Mouse (Mus musculus) stomach, embryonic 14.5 days (tissue): ENCODE measurements around the gene Shf. TPM values are rescaled to one million over a fixed set of nuclear protein-coding genes. Genes with fewer than 3 reads are reported as not detected.

ENCODE experiments used
- ATAC-seq: fragments of 200-750 bp; cut with Nextera tagmentation; 2 replicates; pipeline ENCODE4 v1.8.0; 2017; ENCODE audit warnings: low read depth, moderate TSS enrichment; ENCODE audit not compliant: insufficient number of reproducible peaks, insufficient read depth, low FRiP score
- H3K27ac ChIP-seq: fragments of 300-500 bp; sonication (generic); 2 replicates; pipeline ENCODE4 v1.5.1; 2014; ENCODE audit warnings: mild to moderate bottlenecking, low read length, moderate library complexity, mixed read lengths
- H3K27me3 ChIP-seq: fragments of 300-500 bp; sonication (generic); 2 replicates; pipeline ENCODE4 v1.6.1; 2014; ENCODE audit warnings: low read length, control low read depth, mixed read lengths; ENCODE audit not compliant: control insufficient read depth, insufficient read depth
- H3K36me3 ChIP-seq: fragments of 300-500 bp; sonication (generic); 2 replicates; pipeline ENCODE4 v1.6.1; 2014; ENCODE audit warnings: mild to moderate bottlenecking, control low read depth, low read length, moderate library complexity, mixed read lengths; ENCODE audit not compliant: control insufficient read depth, insufficient read depth
- H3K4me1 ChIP-seq: fragments of 300-500 bp; sonication (generic); 2 replicates; pipeline ENCODE4 v1.6.1; 2014; ENCODE audit warnings: low read length, control low read depth, mixed read lengths; ENCODE audit not compliant: control insufficient read depth, insufficient read depth
- H3K4me2 ChIP-seq: fragments of 300-500 bp; sonication (generic); replicated peaks from 2 replicates; pipeline ENCODE4 v1.6.1; 2014; ENCODE audit warnings: low read depth, low read length, control low read depth
- H3K4me3 ChIP-seq: fragments of 300-500 bp; sonication (generic); 2 replicates; pipeline ENCODE4 v1.5.1; 2014; ENCODE audit warnings: low read depth, low read length, control low read depth
- H3K9ac ChIP-seq: fragments of 300-500 bp; sonication (generic); replicated peaks from 2 replicates; pipeline ENCODE4 v1.6.1; 2014; ENCODE audit warnings: low read depth, mild to moderate bottlenecking, control low read depth, low read length, moderate library complexity, mixed read lengths
- H3K9me3 ChIP-seq: fragments of 300-500 bp; sonication (generic); 2 replicates; pipeline ENCODE4 v1.6.1; 2016; ENCODE audit warnings: low read depth, low read length, control low read depth; ENCODE audit not compliant: control insufficient read depth
- WGBS: fragments of 180-500 bp; shearing (Covaris S2); extraction: QIAGEN DNeasy Blood & Tissue Kit; methylation state at CpG from one replicate; pipeline ENCODE4 v1.1.7; 2014; 5-methylcytosine and 5-hydroxymethylcytosine counted together
- polyA plus RNA-seq: library from polyadenylated mRNA; unstranded; fragments of >200 nt; fragmentation: Nextera tagmentation; extraction: Ambion mirVana; gene quantifications from 2 replicates; pipeline ENCODE4 v1.2.1, GENCODE M21; 2014

The Shf gene
- polyA plus RNA-seq, 1 experiment from 2014 or later = 5.2 TPM

- H3K9me3 ChIP-seq = no peaks in the 10 kb centered on the region
- peak overlapping the region; percentile 66 for H3K4me2 ChIP-seq
- peak overlapping the region; percentile 24 for H3K4me3 ChIP-seq
- no peak for ATAC-seq
- no peak overlapping the region for H3K27ac ChIP-seq
- H3K4me1 ChIP-seq = peaks cover 15% of the 10 kb centered on the region; the same call in 1 of the 2 replicates
- H3K36me3 ChIP-seq = no peaks in the 10 kb centered on the region
- H3K9ac ChIP-seq = no peak overlapping the region
- under 1% methylated on average over 48 of the region's 48 CpGs for WGBS
- H3K27me3 ChIP-seq = peaks cover 65% of the 10 kb centered on the region
These were observed 67.7 kb downstream of the Shf start for GRCm38 (mm10) chr2:122301081-122301920.

GRCm38 (mm10) chr2:122300656-122301020 is 68.3 kb downstream of the Shf start:
- Histone ChIP-seq H3K4me3 (no peak overlapping the region), H3K4me2 (no peak overlapping the region)
- no peak for ATAC-seq

GRCm38 (mm10) chr2:122299911-122300655 is 68.9 kb downstream of the Shf start:
- H3K9me3 ChIP-seq = no peaks in the 10 kb centered on the region
- H3K36me3 ChIP-seq = no peaks in the 10 kb centered on the region
- H3K9ac ChIP-seq = no peak overlapping the region
- peaks cover 15% of the 10 kb centered on the region; the same call in 1 of the 2 replicates for H3K4me1 ChIP-seq
- no peak overlapping the region for H3K4me3 ChIP-seq
- WGBS = 11% methylated on average over 14 of the region's 14 CpGs
- H3K27ac ChIP-seq = no peak overlapping the region
- H3K27me3 ChIP-seq = peaks cover 68% of the 10 kb centered on the region
- no peak overlapping the region for H3K4me2 ChIP-seq
- ATAC-seq = no peak

More at GRCm38 (mm10) chr2:122300656-122301020, 68.3 kb downstream of the Shf start:
- Histone ChIP-seq H3K27ac (no peak overlapping the region), H3K9me3 (no peaks in the 10 kb centered on the region), H3K27me3 (peaks cover 65% of the 10 kb centered on the region), H3K4me1 (peaks cover 15% of the 10 kb centered on the region; the same call in 1 of the 2 replicates), H3K36me3 (no peaks in the 10 kb centered on the region), H3K9ac (no peak overlapping the region)
- 8% methylated on average over 14 of the region's 14 CpGs for WGBS

Other genes starting within 250 kb of the Shf start
- gene B2m, start 221.5 kb downstream of the Shf start, polyA plus RNA-seq = 358 and 383 TPM in 2 replicates
- gene Trim69, start 208.5 kb downstream of the Shf start, polyA plus RNA-seq = 0.14 and 0.23 TPM in 2 replicates
- not detected in 2 replicates for gene Patl2, start 183.0 kb downstream of the Shf start, polyA plus RNA-seq
- not detected in 2 replicates for gene Terb2, start 182.9 kb downstream of the Shf start, polyA plus RNA-seq
- gene Sord, start 134.4 kb downstream of the Shf start, polyA plus RNA-seq = 28.3 and 30.0 TPM in 2 replicates
- 0.06 and 0.27 TPM in 2 replicates for gene Duox2, start 70.7 kb downstream of the Shf start, polyA plus RNA-seq
- gene Duoxa2, start 70.3 kb downstream of the Shf start, polyA plus RNA-seq = 0.17 TPM in 1 of 2 replicates, not detected in the other
- 3.0 and 3.8 TPM in 2 replicates for gene Duoxa1, start 55.4 kb downstream of the Shf start, polyA plus RNA-seq
- gene Duox1, start 53.5 kb downstream of the Shf start, polyA plus RNA-seq = 0.36 and 0.53 TPM in 2 replicates
- 6.6 and 6.9 TPM in 2 replicates for gene Slc28a2, start 57.3 kb upstream of the Shf start, polyA plus RNA-seq
- gene Gm14085, start 115.8 kb upstream of the Shf start, polyA plus RNA-seq = not detected in 2 replicates
- 11.2 and 12.9 TPM in 2 replicates for gene Gatm, start 242.1 kb upstream of the Shf start, polyA plus RNA-seq